Comparison of ENCODE assay signal across 8 mouse cellular contexts in genomic region chr4:118273545-118273944, GRCm38 (mm10). TPM values are rescaled to one million over a fixed set of nuclear protein-coding genes. Genes with fewer than 3 reads are reported as not detected.
DNase-seq lines count a peak whose midpoint lies in the region; ATAC-seq lines count a peak whose summit lies in the region.

No protein-coding gene starts in this region.

- DNase-seq in kidney, adult 11 months, result peak; percentile 97
- DNase-seq in MN1 (ENCODE audit: low spot score), result no peak
- no peak for DNase-seq in layer of hippocampus, adult 9-10 months (ENCODE audit: low spot score)
- DNase-seq in left cerebral cortex, postnatal 14 days (ENCODE audit: low spot score in 2 of 2), result no peak

- WGBS in midbrain, embryonic 12.5 days, result 41% methylated on average over 5 of the region's 5 CpGs
- WGBS in midbrain, embryonic 16.5 days, result 40% methylated on average over 5 of the region's 5 CpGs
- 46% methylated on average over 5 of the region's 5 CpGs for WGBS in liver, embryonic 12.5 days (ENCODE audit: insufficient replicate concordance)
- WGBS in stomach, embryonic 15.5 days, result 52% methylated on average over 5 of the region's 5 CpGs

- no peak overlapping the region for H3K4me3 ChIP-seq in midbrain, embryonic 12.5 days
- H3K4me3 ChIP-seq in midbrain, embryonic 16.5 days (ENCODE audit: low read depth, low read length), result no peak overlapping the region
- H3K4me3 ChIP-seq in liver, embryonic 12.5 days, result no peak overlapping the region
- no peak overlapping the region for H3K4me3 ChIP-seq in stomach, embryonic 15.5 days (replicated peaks)

- H3K9ac ChIP-seq in midbrain, embryonic 12.5 days (replicated peaks), result no peak overlapping the region
- H3K9ac ChIP-seq in midbrain, embryonic 16.5 days (ENCODE audit: low read depth, low read length), result no peak overlapping the region
- no peak overlapping the region for H3K9ac ChIP-seq in liver, embryonic 12.5 days
- no peak overlapping the region for H3K9ac ChIP-seq in stomach, embryonic 15.5 days

- intact Hi-C loops in left cerebral cortex, postnatal 14 days (cut with DNase I), result no loop called here

- no peaks in the 10 kb centered on the region for H3K27me3 ChIP-seq in midbrain, embryonic 12.5 days
- no peaks in the 10 kb centered on the region for H3K27me3 ChIP-seq in midbrain, embryonic 16.5 days (ENCODE audit: control insufficient read depth, insufficient read depth, low read depth, low read length)
- H3K27me3 ChIP-seq in liver, embryonic 12.5 days (replicated peaks), result no peaks in the 10 kb centered on the region
- no peaks in the 10 kb centered on the region for H3K27me3 ChIP-seq in stomach, embryonic 15.5 days (replicated peaks)

- H3K9me3 ChIP-seq in midbrain, embryonic 12.5 days, result no peaks in the 10 kb centered on the region
- H3K9me3 ChIP-seq in midbrain, embryonic 16.5 days (replicated peaks; ENCODE audit: control insufficient read depth, low read length, poor library complexity, severe bottlenecking), result no peaks in the 10 kb centered on the region
- no peaks in the 10 kb centered on the region for H3K9me3 ChIP-seq in liver, embryonic 12.5 days (replicated peaks)
- no peaks in the 10 kb centered on the region for H3K9me3 ChIP-seq in stomach, embryonic 15.5 days

- peaks cover 72% of the 10 kb centered on the region for H3K4me1 ChIP-seq in midbrain, embryonic 12.5 days
- H3K4me1 ChIP-seq in midbrain, embryonic 16.5 days (ENCODE audit: control insufficient read depth, insufficient read depth, low read length), result peaks cover 37% of the 10 kb centered on the region
- peaks cover 51% of the 10 kb centered on the region for H3K4me1 ChIP-seq in liver, embryonic 12.5 days
- H3K4me1 ChIP-seq in stomach, embryonic 15.5 days, result peaks cover 75% of the 10 kb centered on the region

- H3K27ac ChIP-seq in midbrain, embryonic 12.5 days (replicated peaks), result 0 out of 2 replicates have a peak overlapping the region, but pooled peaks have one; percentile 17
- no peak overlapping the region for H3K27ac ChIP-seq in midbrain, embryonic 16.5 days (ENCODE audit: low read length)
- H3K27ac ChIP-seq in liver, embryonic 12.5 days, result peak overlapping the region; percentile 53
- peak overlapping the region; percentile 93 for H3K27ac ChIP-seq in stomach, embryonic 15.5 days

- no peak overlapping the region for H3K4me2 ChIP-seq in midbrain, embryonic 12.5 days (replicated peaks)
- no peak overlapping the region for H3K4me2 ChIP-seq in midbrain, embryonic 16.5 days (ENCODE audit: low read length)
- H3K4me2 ChIP-seq in liver, embryonic 12.5 days, result no peak overlapping the region
- no peak overlapping the region for H3K4me2 ChIP-seq in stomach, embryonic 15.5 days

- peaks cover 44% of the 10 kb centered on the region for H3K36me3 ChIP-seq in midbrain, embryonic 12.5 days
- H3K36me3 ChIP-seq in midbrain, embryonic 16.5 days (ENCODE audit: control insufficient read depth, insufficient read depth, low read length), result peaks cover 13% of the 10 kb centered on the region
- peaks cover 28% of the 10 kb centered on the region for H3K36me3 ChIP-seq in liver, embryonic 12.5 days
- peaks cover 29% of the 10 kb centered on the region; the same call in 1 of the 2 replicates for H3K36me3 ChIP-seq in stomach, embryonic 15.5 days

- no peak for ATAC-seq in midbrain, embryonic 12.5 days (ENCODE audit: low FRiP score, low read depth)
- no peak for ATAC-seq in midbrain, embryonic 16.5 days
- peak; percentile 39 for ATAC-seq in liver, embryonic 12.5 days
- no peak for ATAC-seq in stomach, embryonic 15.5 days (ENCODE audit: insufficient read depth, low FRiP score, low read depth)

RNA-seq across cellular contexts. Expression of gene Ptprf, which starts 17.7 kb away (rescaled TPM):
- polyA plus RNA-seq in midbrain, embryonic 12.5 days (2016; fragmentation: Nextera tagmentation; extraction: Ambion mirVana), result 113 and 123 TPM in 2 replicates
- polyA plus RNA-seq in midbrain, embryonic 16.5 days (2015; fragmentation: Nextera tagmentation; extraction: Ambion mirVana), result 78.9 and 85.5 TPM in 2 replicates
- 18.1 and 19.3 TPM in 2 replicates for polyA plus RNA-seq in liver, embryonic 12.5 days (2016; fragmentation: Nextera tagmentation; extraction: Ambion mirVana)
- 79.2 and 85.6 TPM in 2 replicates for polyA plus RNA-seq in stomach, embryonic 15.5 days (2015; fragmentation: Nextera tagmentation; extraction: Ambion mirVana)
- total RNA-seq in left cerebral cortex, postnatal 14 days (2021), result 100 to 1,000 TPM; 168 to 174 TPM
